Mouse (Mus musculus) skeletal muscle tissue, adult 2 months (tissue): ENCODE results near the gene Parva.

ENCODE experiments used
- DNase-seq: peaks from one replicate; pipeline ENCODE4 v3.0.0-alpha.2; 2012; ENCODE audit warnings: low read depth, low spot score

Gene Parva

GRCm38 (mm10) chr7:112423438-112423837 is 3.9 kb upstream of the Parva start:
- no peak for DNase-seq

DNA sequence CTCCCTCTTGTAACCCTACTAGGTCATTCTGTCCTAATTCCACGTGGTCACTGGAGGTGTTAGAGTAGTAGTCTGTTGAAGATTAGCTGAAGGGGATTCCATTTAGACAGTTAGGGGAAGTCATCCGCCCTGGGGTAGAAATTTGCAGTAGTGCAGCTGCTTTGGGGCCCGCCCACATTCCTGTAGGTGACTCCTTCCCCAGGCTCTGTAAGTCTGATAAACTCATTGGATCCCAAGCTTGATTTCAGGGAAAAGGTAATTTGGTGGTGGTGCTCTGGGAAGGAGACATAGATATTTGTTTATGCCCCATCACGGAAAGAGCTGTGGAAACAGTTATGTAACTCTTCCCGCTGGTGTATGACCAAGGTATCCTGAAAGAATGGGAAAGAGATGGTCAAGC is 494 bp upstream of the Parva start:
- no peak for DNase-seq

GRCm38 (mm10) chr7:112428158-112428535 is 842 bp downstream of the Parva start:
- DNase-seq: peak; percentile 75

DNA sequence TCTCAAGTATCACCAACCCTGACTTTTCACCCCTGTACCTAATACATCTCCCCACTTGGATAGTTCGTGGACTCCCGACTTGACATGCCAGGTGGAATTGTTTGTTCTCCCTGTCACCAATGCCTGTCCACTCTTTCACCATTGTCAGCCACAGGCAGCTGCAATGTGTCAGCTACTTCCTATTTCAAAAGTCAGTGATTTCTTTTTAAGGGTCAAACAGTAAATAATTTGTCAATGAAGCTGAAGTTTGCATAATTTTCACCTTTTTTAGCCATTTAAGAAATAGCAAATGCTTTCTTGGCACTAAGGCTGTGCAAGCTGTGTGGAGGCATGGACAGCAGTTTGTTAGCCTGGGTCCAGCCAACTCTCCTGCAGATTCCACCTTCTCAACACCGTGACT is 12.5 kb downstream of the Parva start:
- no peak for DNase-seq

DNA sequence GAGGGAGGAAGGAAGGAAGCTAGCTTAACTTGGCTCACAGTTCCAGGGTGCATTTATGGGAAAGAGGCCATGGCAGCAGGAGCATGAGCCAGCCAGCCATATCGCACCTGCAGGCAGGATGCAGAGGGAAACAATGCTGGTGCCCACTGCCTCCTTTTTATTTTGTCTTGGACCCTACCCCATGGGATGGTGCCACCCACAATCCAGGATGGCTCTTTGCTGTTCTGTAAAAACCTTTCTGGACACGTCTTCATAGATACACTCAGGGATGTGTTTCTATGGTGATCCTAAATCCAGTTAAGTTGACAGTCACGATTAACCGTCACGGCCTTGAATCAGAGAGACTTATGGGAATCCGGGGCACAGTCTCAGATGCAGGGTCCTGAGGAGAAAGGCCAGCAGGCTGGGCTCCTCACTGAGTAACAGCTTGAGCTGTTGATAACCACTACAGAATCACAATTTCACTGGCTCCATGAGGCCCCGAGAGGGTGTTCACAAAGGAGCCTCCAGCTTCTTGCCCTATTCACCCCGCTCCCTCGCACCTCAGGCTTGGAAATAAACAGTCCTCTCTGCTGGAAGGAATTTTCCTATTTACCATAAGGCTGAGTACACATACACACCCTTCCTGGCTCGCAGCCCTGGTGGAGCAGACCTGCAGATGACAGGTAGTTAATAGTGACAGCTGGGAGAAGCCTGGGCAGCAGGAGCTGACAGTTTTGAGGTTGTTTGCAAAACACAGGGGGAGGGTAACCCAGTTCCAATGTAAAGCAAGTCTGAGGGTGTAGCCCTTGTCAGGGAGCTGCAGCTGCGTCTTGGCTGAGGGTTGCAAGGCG is 17.1 kb downstream of the Parva start:
- no peak for DNase-seq

DNA sequence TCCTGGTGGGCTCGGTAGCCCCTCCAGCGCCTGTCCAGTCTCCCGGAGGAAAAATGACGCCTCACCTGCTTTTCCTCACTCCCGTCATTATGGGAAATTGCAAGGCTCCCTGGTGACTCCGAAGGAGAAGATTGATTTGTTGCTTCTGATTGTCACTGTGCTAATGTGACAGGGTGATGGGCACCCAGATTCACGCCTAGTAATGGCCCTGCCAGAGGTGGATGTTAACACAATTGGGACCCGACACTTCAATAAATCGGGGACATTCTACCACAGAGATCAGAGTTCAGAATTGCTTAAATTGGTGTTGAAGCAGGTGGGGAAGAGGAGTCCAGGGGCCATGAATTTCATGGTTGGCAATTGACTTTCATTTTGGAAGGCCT is 17.7 kb downstream of the Parva start:
- DNase-seq: no peak

- DNase-seq: no peak
Observed at GRCm38 (mm10) chr7:112446498-112446897, 19.2 kb downstream of the Parva start.

DNA sequence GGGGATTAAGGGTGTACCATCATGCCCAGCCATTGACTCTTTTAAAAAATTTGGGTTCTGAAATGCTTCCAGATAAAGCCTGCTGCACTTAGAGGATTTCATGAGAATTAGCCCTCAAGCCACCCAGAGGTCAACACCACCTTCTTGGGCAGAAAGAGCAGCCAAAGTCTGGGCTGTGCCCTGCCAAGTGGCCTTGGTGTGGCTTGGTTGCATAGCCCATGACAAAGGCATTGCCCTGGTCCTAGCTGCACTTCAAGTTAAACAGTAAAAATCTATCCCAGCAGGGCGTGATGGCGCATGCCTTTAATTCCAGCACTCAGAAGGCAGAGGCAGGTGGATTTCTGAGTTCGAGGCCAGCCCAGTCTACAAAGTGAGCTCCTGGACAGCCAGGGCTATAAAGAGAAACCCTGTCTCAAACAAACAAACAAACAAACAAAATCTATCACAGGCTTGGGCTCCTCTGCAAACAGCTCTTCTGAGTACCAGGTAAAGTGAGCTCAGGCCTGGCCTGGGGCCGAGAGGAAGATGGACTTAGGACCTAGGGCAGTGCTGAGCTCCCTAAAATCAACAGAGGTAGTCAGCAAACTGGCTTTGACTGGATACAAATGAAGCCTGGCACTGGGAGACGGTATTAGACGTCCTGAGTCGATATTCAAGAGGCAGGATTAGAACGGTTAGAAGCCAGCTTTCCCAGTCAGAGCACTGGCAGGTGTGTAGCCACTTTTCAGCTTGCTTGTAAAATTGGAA is 22.8 kb downstream of the Parva start:
- DNase-seq: no peak

- no peak for DNase-seq
Observed at GRCm38 (mm10) chr7:112452471-112452870, 25.2 kb downstream of the Parva start.

DNA sequence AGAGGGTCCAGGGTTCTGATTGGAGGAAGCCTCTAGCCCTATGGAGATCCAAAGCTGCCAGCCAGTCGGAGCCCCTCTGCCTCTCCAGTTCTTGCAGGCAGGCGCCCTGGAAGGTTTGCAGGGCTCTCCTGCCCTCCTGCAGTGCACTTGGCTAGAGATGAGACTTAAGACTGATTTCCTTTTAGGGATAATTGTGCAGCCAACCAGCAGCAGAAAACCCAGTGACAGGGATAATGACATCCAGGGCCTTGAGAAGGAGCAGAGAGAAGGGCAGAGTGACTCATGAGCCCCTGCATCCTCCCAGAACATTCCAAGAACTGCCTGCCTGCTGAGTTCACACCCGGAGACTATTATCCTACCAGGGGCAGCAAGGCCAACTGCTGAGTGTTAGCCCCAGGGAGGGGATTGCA is 26.5 kb downstream of the Parva start:
- peak; percentile 40 for DNase-seq

DNA sequence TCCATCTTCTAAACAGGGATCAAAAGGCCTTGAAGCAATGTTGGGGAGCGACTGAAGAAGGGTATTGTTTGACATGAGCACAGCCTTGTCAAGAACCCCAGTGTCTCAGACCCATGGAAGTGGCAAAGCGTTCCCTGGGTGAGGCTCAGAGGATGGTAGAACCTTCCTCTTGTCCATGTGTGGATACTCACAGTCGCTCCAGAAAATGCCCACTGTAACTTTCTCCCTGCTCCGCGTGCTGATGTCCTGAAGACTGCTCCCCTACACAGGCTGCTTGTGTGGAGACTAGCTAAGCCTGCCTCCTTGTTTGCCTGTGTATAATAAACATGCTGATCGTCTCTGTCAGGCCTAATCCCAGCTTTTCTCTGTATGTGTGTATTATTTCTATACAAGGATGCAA is 27.1 kb downstream of the Parva start:
- DNase-seq: no peak

- no peak for DNase-seq
Observed at GRCm38 (mm10) chr7:112454951-112455350, 27.6 kb downstream of the Parva start.

DNA sequence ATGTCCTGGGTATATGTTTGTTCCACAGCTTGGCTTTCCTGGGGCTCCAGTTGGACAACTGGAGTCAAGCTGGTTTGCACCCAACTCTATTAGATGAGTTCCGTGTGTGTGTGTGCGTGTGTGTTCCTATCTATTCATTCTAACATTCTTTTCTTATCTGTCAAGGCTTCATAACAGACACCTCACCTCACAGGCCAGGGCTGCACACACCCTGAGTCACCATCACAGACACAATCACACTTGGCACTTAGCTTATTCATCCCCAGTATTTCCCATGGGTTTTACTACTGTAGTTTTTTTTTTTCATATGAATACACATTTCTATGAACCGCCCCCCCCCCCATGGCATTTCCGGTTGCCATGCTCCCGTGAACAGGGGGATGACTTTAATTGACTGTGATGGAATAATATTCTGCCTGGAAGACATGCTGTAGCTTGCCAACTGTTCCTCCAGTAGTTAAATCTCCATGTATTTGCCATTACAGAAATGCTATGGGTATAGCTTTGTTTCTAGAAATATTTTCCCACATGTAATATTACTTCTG is 28.3 kb downstream of the Parva start:
- DNase-seq: no peak

GRCm38 (mm10) chr7:112457373-112457772 is 30.1 kb downstream of the Parva start:
- DNase-seq: no peak

DNA sequence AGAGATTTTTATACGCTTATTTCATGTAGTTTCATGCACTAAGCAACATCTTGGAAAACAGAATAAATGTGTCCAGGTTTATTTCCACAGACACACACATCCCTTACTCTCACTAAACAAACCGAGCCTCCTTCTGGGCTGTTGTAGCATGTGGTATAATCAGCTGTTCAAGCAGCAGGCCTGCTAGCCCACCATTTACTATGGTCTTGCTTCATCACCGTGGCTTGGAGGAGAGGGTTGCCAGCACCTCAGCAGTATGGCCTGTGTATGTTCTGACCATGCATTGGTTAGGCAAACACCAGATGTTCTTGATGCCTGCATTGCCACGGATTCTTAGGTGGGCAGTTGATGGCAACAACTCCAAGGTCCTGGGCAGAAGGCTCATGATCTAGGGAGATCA is 30.6 kb downstream of the Parva start:
- no peak for DNase-seq

- peak; percentile 34 for DNase-seq
Observed at GRCm38 (mm10) chr7:112458440-112458839, 31.1 kb downstream of the Parva start.

GRCm38 (mm10) chr7:112463074-112463473 is 35.8 kb downstream of the Parva start:
- DNase-seq: no peak

GRCm38 (mm10) chr7:112465920-112466319 is 38.6 kb downstream of the Parva start:
- no peak for DNase-seq

DNA sequence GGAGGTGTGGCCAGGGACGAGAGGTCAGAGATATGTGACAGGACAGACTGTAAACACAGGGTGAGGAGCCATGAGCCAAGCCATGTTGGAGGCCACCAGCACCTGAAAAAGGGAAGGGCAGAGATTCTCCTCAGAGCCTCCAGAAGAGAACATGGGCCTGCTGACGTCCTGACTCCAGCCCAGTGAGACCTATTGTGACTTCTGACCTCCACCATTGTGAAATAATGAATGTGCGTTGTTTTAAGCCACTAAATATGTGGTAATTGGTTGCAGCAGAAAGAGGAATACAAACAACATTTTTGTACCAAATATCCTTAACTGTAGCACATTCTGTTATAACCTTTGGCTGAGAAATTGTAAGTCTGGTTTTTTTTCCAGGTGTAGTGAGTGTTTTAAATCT is 39.5 kb downstream of the Parva start:
- no peak for DNase-seq

GRCm38 (mm10) chr7:112467687-112468111 is 40.4 kb downstream of the Parva start:
- peak; percentile 34 for DNase-seq

DNA sequence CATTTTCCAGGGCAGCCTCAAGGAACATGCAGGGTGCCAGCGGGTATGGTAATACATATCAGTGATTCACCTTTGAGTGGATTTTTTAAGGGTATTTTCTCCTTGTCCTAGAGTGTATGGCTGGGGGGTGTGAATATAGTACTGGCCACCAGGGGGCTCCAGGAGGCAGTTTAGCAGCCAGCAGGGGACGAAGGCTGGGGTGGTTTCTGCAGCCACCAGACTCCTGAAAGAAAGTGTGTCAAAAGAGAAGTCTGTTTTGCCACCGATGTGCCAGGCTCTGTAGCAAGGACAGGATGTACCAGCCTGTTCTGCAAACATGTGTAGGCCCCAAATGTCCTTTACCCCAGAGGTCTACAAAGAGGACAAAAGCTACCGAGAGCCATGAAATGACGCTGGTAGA is 42.5 kb downstream of the Parva start:
- peak; percentile 61 for DNase-seq

GRCm38 (mm10) chr7:112471316-112471715 is 44.0 kb downstream of the Parva start:
- no peak for DNase-seq
